Mouse (Mus musculus) heart, embryonic 12.5 days (tissue): ENCODE results near the gene Itgal. TPM values are rescaled to one million over a fixed set of nuclear protein-coding genes. Genes with fewer than 3 reads are reported as not detected.
"Not testable (repeated sequence)": the region's sequence is repeated elsewhere in the genome, so short reads cannot be mapped to it uniquely, and the experiment has no call there.

Experiments
- ATAC-seq: fragments of 200-750 bp; cut with Nextera tagmentation; 2 replicates; pipeline ENCODE4 v1.8.0; 2017; ENCODE audit warnings: moderate TSS enrichment, moderate library complexity; ENCODE audit not compliant: insufficient number of reproducible peaks, low FRiP score
- H3K27ac ChIP-seq: fragments of 300-500 bp; sonication (generic); 2 replicates; pipeline ENCODE4 v1.5.1; 2016; ENCODE audit warnings: mild to moderate bottlenecking, moderate library complexity; ENCODE audit not compliant: poor library complexity, severe bottlenecking
- H3K27me3 ChIP-seq: fragments of 300-500 bp; sonication (generic); replicated peaks from 2 replicates; pipeline ENCODE4 v1.6.1; 2016; ENCODE audit warnings: mild to moderate bottlenecking, moderate library complexity
- H3K36me3 ChIP-seq: fragments of 300-500 bp; sonication (generic); 2 replicates; pipeline ENCODE4 v1.6.1; 2016; ENCODE audit warnings: mild to moderate bottlenecking, moderate library complexity
- H3K4me1 ChIP-seq: fragments of 300-500 bp; sonication (generic); replicated peaks from 2 replicates; pipeline ENCODE4 v1.6.1; 2016; ENCODE audit warnings: mild to moderate bottlenecking
- H3K4me2 ChIP-seq: fragments of 300-500 bp; sonication (generic); 2 replicates; pipeline ENCODE4 v1.6.1; 2016; ENCODE audit warnings: mild to moderate bottlenecking, moderate library complexity
- H3K4me3 ChIP-seq: fragments of 300-500 bp; sonication (generic); 2 replicates; pipeline ENCODE4 v1.5.1; 2016; ENCODE audit warnings: mild to moderate bottlenecking
- H3K9ac ChIP-seq: fragments of 300-500 bp; sonication (generic); 2 replicates; pipeline ENCODE4 v1.6.1; 2016; ENCODE audit warnings: mild to moderate bottlenecking, moderate library complexity
- H3K9me3 ChIP-seq: fragments of 300-500 bp; sonication (generic); replicated peaks from 2 replicates; pipeline ENCODE4 v1.6.1; 2016; ENCODE audit warnings: mild to moderate bottlenecking, moderate library complexity
- WGBS: fragments of 180-500 bp; shearing (Covaris S2); methylation state at CpG from one replicate; pipeline ENCODE4 v1.1.7; 2016; 5-methylcytosine and 5-hydroxymethylcytosine counted together
- polyA plus RNA-seq: library from polyadenylated mRNA; unstranded; fragments of >200 nt; fragmentation: Nextera tagmentation; extraction: Ambion mirVana; gene quantifications from 2 replicates; pipeline ENCODE4 v1.2.1, GENCODE M21; 2016

Gene Itgal
- polyA plus RNA-seq, 1 experiment from 2014 or later = 1.1 TPM

- Histone ChIP-seq H3K27ac (no peak overlapping the region), H3K36me3 (no peaks in the 10 kb centered on the region), H3K4me2 (no peak overlapping the region), H3K27me3 (peaks cover 31% of the 10 kb centered on the region), H3K9me3 (no peaks in the 10 kb centered on the region), H3K4me3 (no peak overlapping the region), H3K4me1 (0 out of 2 replicates have a peak, but pooled peaks cover 5% of the 10 kb centered on the region), H3K9ac (no peak overlapping the region)
- ATAC-seq = no peak
- WGBS = 64% methylated on average over 4 of the region's 4 CpGs
These were observed 64.2 kb downstream of the Itgal start for GRCm38 (mm10) chr7:127360265-127360664.

DNA sequence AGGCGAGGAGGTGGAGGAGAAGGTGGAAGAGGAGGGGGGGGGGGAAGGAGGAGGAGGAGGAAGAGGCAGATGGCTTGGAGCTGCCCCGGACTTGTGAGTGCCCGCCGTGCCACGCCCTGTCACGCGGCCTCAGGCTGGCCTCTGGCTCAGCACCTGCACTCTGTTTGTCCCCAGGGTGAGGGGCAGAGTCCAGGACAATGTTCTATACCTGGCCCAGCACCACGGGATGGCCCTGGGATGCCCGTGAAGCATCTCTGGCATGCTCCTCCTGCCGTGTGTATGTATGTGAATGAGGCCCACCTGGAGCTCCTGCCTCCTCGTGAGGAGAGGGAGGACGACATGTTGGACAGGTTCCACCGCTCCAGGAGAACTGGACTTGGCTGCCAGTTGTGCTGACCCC is 65.4 kb downstream of the Itgal start:
- Histone ChIP-seq H3K4me3 (no peak overlapping the region), H3K4me1 (0 out of 2 replicates have a peak, but pooled peaks cover 5% of the 10 kb centered on the region), H3K36me3 (no peaks in the 10 kb centered on the region), H3K27me3 (peaks cover 31% of the 10 kb centered on the region), H3K4me2 (no peak overlapping the region), H3K9me3 (no peaks in the 10 kb centered on the region), H3K9ac (no peak overlapping the region), H3K27ac (no peak overlapping the region)
- ATAC-seq = no peak
- 46% methylated on average over 10 of the region's 13 CpGs for WGBS

DNA sequence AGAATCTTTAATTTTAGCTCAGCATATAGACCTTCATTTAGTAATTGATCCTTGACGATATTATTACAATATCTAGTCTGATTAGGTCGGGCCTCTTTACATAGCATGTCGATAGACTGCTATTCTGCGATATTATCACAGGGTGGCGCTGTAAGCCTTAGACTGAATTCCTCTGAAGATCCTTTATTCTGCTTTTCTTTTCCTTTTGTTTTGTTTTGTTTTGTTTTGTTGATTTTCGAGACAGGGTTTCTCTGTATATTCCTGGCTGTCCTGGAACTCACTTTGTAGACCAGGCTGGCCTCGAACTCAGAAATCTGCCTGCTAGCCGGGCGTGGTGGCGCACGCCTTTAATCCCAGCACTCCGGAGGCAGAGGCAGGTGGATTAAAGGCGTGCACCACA is 66.4 kb downstream of the Itgal start:
- Histone ChIP-seq H3K4me2 (peak overlapping the region; percentile 56), H3K4me3 (peak overlapping the region; percentile 32; the same call in 1 of the 2 replicates), H3K27me3 (peaks cover 27% of the 10 kb centered on the region)
- H3K9me3 ChIP-seq, H3K27ac ChIP-seq, H3K36me3 ChIP-seq, H3K4me1 ChIP-seq, ATAC-seq, H3K9ac ChIP-seq: not testable (repeated sequence)
- WGBS = 24% methylated on average over 13 of the region's 13 CpGs

DNA sequence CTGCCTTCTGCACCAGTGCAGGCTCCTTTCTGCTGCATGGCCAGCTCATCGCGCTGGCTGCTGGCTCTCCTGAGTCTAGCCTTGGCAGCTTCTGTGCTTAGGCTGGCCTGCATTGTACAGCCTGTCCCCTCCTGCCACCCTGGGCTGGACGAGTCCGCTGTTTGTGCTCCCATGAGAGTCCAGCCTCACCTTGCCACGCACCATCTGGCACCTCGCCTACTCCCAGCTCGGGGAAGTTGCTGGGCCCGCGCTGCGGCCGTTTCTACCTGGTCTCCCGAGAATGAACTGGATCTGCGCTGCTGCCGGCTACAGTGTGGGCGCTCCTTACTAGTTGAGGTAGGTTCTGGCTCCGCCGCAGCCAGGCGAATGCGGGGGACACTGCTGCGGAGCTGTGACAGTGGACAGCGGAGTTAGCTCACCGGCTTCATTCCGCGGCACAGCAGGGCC is 67.4 kb downstream of the Itgal start:
- Histone ChIP-seq H3K27ac (no peak overlapping the region), H3K4me3 (peak overlapping the region; percentile 46), H3K9ac (peak overlapping the region; percentile 65), H3K27me3 (peaks cover 27% of the 10 kb centered on the region), H3K4me2 (peak overlapping the region; percentile 81), H3K4me1 (0 out of 2 replicates have a peak, but pooled peaks cover 5% of the 10 kb centered on the region), H3K36me3 (no peaks in the 10 kb centered on the region), H3K9me3 (0 out of 2 replicates have a peak, but pooled peaks cover 5% of the 10 kb centered on the region)
- no peak; the same call in 1 of the 2 replicates for ATAC-seq
- 2% methylated on average over 24 of the region's 24 CpGs for WGBS

DNA sequence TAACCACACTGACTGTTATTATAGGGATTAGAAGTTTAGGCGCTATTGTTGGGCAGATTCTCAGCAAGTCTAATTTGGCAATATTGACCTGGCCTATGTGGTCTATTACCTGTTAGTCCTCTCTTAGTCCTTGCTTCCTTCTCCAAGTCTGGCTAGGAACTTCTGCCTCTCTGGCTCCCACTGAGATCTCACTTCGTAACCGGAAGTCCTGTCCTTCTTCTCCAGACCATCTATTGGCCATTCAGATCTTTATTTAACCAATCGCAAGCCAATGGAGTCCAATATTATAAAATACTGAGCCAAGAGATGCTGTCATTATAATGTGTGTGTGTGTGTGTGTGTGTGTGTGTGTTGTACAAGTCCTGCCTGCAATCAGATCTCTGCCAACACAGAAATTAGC is 68.1 kb downstream of the Itgal start:
- 53% methylated on average over 4 of the region's 4 CpGs for WGBS

GRCm38 (mm10) chr7:127366249-127366648 is 70.2 kb downstream of the Itgal start:
- Histone ChIP-seq H3K27ac (no peak overlapping the region), H3K9me3 (0 out of 2 replicates have a peak, but pooled peaks cover 5% of the 10 kb centered on the region), H3K4me1 (0 out of 2 replicates have a peak, but pooled peaks cover 5% of the 10 kb centered on the region), H3K36me3 (no peaks in the 10 kb centered on the region), H3K4me2 (no peak overlapping the region), H3K4me3 (no peak overlapping the region), H3K9ac (no peak overlapping the region), H3K27me3 (peaks cover 9% of the 10 kb centered on the region)
- 58% methylated on average over 3 of the region's 3 CpGs for WGBS
- no peak for ATAC-seq

More for the DNA sequence above, 68.1 kb downstream of the Itgal start:
- Histone ChIP-seq H3K9ac (peak overlapping the region; percentile 65; the same call in 1 of the 2 replicates), H3K4me1 (0 out of 2 replicates have a peak, but pooled peaks cover 5% of the 10 kb centered on the region), H3K4me2 (peak overlapping the region; percentile 81), H3K27ac (no peak overlapping the region), H3K4me3 (peak overlapping the region; percentile 46), H3K36me3 (no peaks in the 10 kb centered on the region), H3K9me3 (0 out of 2 replicates have a peak, but pooled peaks cover 5% of the 10 kb centered on the region), H3K27me3 (peaks cover 27% of the 10 kb centered on the region)
- no peak for ATAC-seq

DNA sequence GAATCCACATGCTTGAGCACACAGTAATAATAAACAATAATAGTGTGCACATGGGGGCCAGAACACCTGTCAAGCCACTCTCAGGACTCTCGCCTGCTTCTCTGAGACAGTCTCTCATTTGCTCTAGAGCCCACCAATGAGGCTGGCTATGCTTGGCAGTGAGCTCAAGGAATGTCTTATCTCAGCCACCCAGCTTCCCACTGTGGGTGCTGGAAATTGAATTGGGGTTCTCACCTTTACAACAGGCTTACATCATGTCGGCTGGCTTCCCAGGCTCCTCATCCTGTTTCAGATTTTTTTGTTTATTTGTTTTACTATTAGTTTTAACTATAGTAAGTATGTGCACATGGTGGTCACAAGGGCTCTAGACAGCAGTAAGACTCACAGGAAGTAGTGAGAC is 75.2 kb downstream of the Itgal start:
- Histone ChIP-seq H3K27ac (no peak overlapping the region), H3K4me1 (peaks cover 3% of the 10 kb centered on the region; the same call in 1 of the 2 replicates), H3K4me2 (no peak overlapping the region), H3K9ac (no peak overlapping the region), H3K4me3 (no peak overlapping the region), H3K27me3 (no peaks in the 10 kb centered on the region), H3K36me3 (peaks cover 15% of the 10 kb centered on the region), H3K9me3 (peaks cover 5% of the 10 kb centered on the region; the same call in 1 of the 2 replicates)
- WGBS = 63% methylated on average over 2 of the region's 2 CpGs
- ATAC-seq = no peak

- H3K4me1 ChIP-seq, ATAC-seq, H3K4me2 ChIP-seq, H3K9me3 ChIP-seq, H3K27me3 ChIP-seq, H3K27ac ChIP-seq, H3K4me3 ChIP-seq, H3K9ac ChIP-seq: not testable (repeated sequence)
- peaks cover 15% of the 10 kb centered on the region for H3K36me3 ChIP-seq
- WGBS = 81% methylated on average over 3 of the region's 3 CpGs
These were observed 75.8 kb downstream of the Itgal start for GRCm38 (mm10) chr7:127371870-127372269.

GRCm38 (mm10) chr7:127375271-127376245 is 79.5 kb downstream of the Itgal start, which contains the start of gene Zfp747:
Gene Zfp747 (minus strand): TSS chr7:127376050.
- peak; percentile 94 for ATAC-seq
- Histone ChIP-seq H3K36me3 (peaks cover 15% of the 10 kb centered on the region), H3K9ac (peak within 1 kb of the TSS; percentile 88), H3K27ac (peak within 1 kb of the TSS; percentile 32; the same call in 1 of the 2 replicates), H3K4me2 (peak within 1 kb of the TSS; percentile 91), H3K4me3 (peak within 1 kb of the TSS; percentile 78)
- H3K9me3 ChIP-seq, H3K27me3 ChIP-seq, H3K4me1 ChIP-seq: not testable (repeated sequence)
- WGBS = 3% methylated on average over 49 of the region's 49 CpGs

- peaks cover 10% of the 10 kb centered on the region; the same call in 1 of the 2 replicates for H3K4me1 ChIP-seq
- peaks cover 21% of the 10 kb centered on the region for H3K36me3 ChIP-seq
- no peak overlapping the region for H3K27ac ChIP-seq
- H3K9me3 ChIP-seq = no peaks in the 10 kb centered on the region; the same call in 1 of the 2 replicates
- no peaks in the 10 kb centered on the region for H3K27me3 ChIP-seq
- WGBS = 64% methylated on average over 6 of the region's 6 CpGs
- H3K4me2 ChIP-seq = no peak overlapping the region
- no peak for ATAC-seq
- no peak overlapping the region for H3K9ac ChIP-seq
- no peak overlapping the region for H3K4me3 ChIP-seq
These were observed 82.4 kb downstream of the Itgal start for GRCm38 (mm10) chr7:127378310-127378921.
